Mouse (Mus musculus) liver, embryonic 14.5 days (tissue): ENCODE measurements at regions not wholly inside any gene's neighbourhood (a gene's known extent, or its start where the extent isn't known, plus 50 kb on each side); places are given as distances from the start of the nearest gene placed in this dataset.

Experiments
- CTCF ChIP-seq: IDR thresholded peaks from 2 replicates; pipeline ENCODE4 v1.5.1; 2016; ENCODE audit warnings: antibody characterized with exemption, low read depth, control low read depth
- EP300 ChIP-seq: IDR thresholded peaks from 2 replicates; pipeline ENCODE4 v1.6.1; 2016; ENCODE audit warnings: antibody characterized with exemption, low read depth

DNA sequence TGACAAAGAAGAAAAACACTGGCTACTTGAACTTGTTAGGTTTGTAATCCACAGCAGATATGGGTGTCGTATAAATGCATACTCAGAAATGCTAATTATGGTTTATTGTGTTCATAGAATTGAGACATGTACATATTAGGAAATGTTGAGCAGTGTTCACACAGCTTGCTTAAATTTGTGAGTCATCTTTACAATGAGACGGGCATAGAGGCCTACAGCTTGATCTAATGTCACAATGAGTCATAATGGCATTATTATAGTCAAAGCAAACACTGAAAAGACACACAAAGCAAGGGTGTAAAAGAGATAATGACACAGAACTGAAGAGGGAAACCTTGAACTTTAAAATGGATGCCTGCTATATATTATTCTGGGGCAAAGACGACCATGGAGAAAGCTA is 103.7 kb upstream of the Akr1e1 start:
- no peak for TF ChIP-seq EP300
- TF ChIP-seq CTCF: no peak
